Mouse (Mus musculus) retina, embryonic 14.5 days (tissue): ENCODE data around the gene Ptch2.

Experiments used
- DNase-seq: peaks from one replicate; pipeline ENCODE4 v3.0.0-alpha.2; 2015; ENCODE audit warnings: low spot score

Ptch2 gene

GRCm38 (mm10) chr4:117152714-117153113 is 56.8 kb downstream of the Ptch2 start:
- DNase-seq: no peak

- DNase-seq: no peak
These were observed 59.3 kb downstream of the Ptch2 start for GRCm38 (mm10) chr4:117155020-117155791.

- peak; percentile 92 for DNase-seq
These were observed 60.0 kb downstream of the Ptch2 start, which contains the start of gene Rps8 for GRCm38 (mm10) chr4:117155792-117156355. Gene Rps8, minus strand, starts transcription at chr4:117156243.

- no peak for DNase-seq
These were observed 60.5 kb downstream of the Ptch2 start for GRCm38 (mm10) chr4:117156372-117156771.

- no peak for DNase-seq
These were observed 63.8 kb downstream of the Ptch2 start for GRCm38 (mm10) chr4:117159666-117160065.

- no peak for DNase-seq
These were observed 65.3 kb downstream of the Ptch2 start for GRCm38 (mm10) chr4:117161183-117161582.
